Mouse (Mus musculus): ENCODE measurements at regions not wholly inside any gene's neighbourhood (a gene's known extent, or its start where the extent isn't known, plus 50 kb on each side); places are given as distances from the start of the nearest gene placed in this dataset.
A peak's percentile ranks its signal among the peaks of the same experiment; 100 is the strongest.

DNA sequence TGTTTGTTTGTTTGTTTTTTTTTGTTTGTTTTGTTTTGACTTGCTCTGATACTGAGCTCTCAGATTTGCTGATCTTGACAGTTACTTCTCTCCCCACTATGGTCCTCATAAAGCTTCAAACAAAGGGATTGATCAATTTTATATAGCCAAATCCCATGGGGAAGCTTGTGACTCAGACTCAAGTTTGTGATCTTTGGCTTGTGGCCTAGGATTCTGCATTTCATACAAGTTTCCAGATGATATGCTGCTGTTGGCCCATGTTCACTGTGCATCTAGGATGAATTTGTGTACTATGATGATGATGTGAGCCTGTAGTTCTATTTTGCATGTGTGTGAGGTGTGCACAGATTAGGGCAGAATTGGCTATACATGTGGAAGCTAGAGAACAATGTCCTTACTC is 289.7 kb upstream of the Ptger4 start:
- no peak for DNase-seq
- no peaks in the 10 kb centered on the region for H3K4me1 ChIP-seq (ENCODE audit: insufficient read depth)
- no peak for ATAC-seq
- no peak overlapping the region for H3K4me2 ChIP-seq (ENCODE audit: low read depth, low read length)
- no peak for TF ChIP-seq CTCF (IDR thresholded peaks at IDR 0.05; ENCODE audit: low read depth)
- no peak for TF ChIP-seq EP300 (IDR thresholded peaks at IDR 0.05; ENCODE audit: low read depth)
- H3K27me3 ChIP-seq (ENCODE audit: insufficient read depth, low read length): no peaks in the 10 kb centered on the region
- H3K36me3 ChIP-seq (replicated peaks; ENCODE audit: insufficient read depth, low read length): no peaks in the 10 kb centered on the region
- no peak overlapping the region for H3K9ac ChIP-seq (replicated peaks)
- no peak overlapping the region for H3K27ac ChIP-seq (ENCODE audit: low read depth)
- no peak overlapping the region for H3K4me3 ChIP-seq (ENCODE audit: low read depth, low read length)
- no peaks in the 10 kb centered on the region for H3K9me3 ChIP-seq (ENCODE audit: low read length)

DNA sequence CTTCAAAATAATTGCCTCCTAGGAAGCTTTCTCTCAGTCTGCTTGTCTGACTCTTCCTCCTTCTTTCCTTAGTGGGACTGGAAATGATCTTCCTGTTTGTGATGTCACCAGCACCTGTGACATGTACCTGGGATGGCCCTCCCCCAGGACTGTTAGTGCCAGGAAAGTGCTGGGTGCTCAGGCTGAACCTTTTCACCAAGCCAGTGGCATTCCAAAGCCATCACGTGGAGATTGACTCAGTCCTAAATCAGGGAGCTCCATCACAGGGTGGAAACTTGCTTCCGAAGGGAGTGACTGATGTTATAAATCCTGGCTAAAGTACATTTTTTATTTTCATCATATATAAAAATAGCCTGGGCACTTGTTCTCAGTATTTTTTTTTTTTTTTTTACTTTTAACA is 293.4 kb upstream of the Ptger4 start:
- no peaks in the 10 kb centered on the region for H3K4me1 ChIP-seq (ENCODE audit: insufficient read depth)
- H3K9me3 ChIP-seq (ENCODE audit: low read length): no peaks in the 10 kb centered on the region
- H3K4me3 ChIP-seq (ENCODE audit: low read depth, low read length): no peak overlapping the region
- H3K27ac ChIP-seq (ENCODE audit: low read depth): no peak overlapping the region
- no peak for DNase-seq
- no peak overlapping the region for H3K9ac ChIP-seq (replicated peaks)
- no peak for TF ChIP-seq CTCF (IDR thresholded peaks at IDR 0.05; ENCODE audit: low read depth)
- no peak for TF ChIP-seq EP300 (IDR thresholded peaks at IDR 0.05; ENCODE audit: low read depth)
- 64% methylated on average over 2 of the region's 2 CpGs for WGBS (ENCODE audit: insufficient replicate concordance)
- no peak overlapping the region for H3K4me2 ChIP-seq (ENCODE audit: low read depth, low read length)
- ATAC-seq: no peak
- H3K27me3 ChIP-seq (ENCODE audit: insufficient read depth, low read length): no peaks in the 10 kb centered on the region
- no peaks in the 10 kb centered on the region for H3K36me3 ChIP-seq (replicated peaks; ENCODE audit: insufficient read depth, low read length)

DNA sequence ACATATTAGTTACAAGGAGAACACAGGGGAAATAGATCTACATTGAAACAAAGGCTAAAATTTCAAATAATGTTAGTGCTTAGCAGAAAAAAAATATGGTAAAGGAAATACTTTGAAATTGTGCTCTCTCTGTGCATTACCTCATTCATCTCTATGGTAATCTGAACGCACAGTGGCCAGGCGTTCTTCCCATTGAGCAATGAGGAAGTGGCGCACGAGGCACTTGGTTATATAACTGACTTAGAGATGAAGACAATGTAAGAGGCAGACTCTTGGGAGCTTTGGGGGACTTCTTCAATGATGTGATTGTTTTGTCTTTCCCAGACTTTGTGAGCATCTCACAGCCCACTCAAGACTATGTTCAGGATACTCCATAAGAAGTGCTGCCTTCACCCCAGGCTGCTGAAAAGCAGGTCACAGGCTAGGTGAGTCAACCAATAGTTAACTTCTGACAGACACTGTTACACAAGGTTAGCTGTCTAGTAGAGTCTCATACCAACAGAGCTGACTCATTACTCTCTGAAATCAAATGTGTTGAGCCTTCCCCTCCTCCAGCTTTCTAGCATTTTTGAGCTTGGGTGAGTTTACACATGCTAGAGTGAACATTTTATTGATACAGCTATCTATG is 295.4 kb upstream of the Ptger4 start:
- ATAC-seq: peak; percentile 55
- 41% methylated on average over 4 of the region's 4 CpGs for WGBS (ENCODE audit: insufficient replicate concordance)

DNA sequence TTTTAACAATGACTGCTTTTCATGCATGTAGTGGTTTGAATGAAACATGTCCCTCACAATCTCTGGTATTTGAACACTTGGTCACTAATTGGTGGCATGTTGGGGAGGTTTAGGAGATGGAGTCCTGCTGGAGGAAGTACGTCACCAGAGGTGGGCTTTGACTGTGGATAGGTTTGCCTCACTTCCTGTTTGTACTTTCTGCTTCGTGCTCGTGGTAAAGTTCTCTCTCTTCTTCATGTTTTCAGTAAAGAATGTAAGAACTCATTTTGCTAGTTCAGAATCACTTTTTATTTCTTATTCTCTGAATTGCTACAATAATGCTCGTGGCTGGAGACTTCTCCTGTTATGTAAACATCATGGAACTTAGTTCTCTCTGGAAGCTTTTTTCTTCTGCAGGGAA is 310.5 kb upstream of the Ptger4 start:
- H3K27me3 ChIP-seq (ENCODE audit: insufficient read depth, low read length): no peaks in the 10 kb centered on the region
- no peaks in the 10 kb centered on the region for H3K36me3 ChIP-seq (replicated peaks; ENCODE audit: insufficient read depth, low read length)
- H3K4me1 ChIP-seq (ENCODE audit: insufficient read depth): no peaks in the 10 kb centered on the region
- no peak overlapping the region for H3K4me2 ChIP-seq (ENCODE audit: low read depth, low read length)
- H3K9ac ChIP-seq (replicated peaks): no peak overlapping the region
- no peak for ATAC-seq
- DNase-seq: no peak
- H3K4me3 ChIP-seq (ENCODE audit: low read depth, low read length): no peak overlapping the region
- 51% methylated on average over 4 of the region's 4 CpGs for WGBS (ENCODE audit: insufficient replicate concordance)
- H3K27ac ChIP-seq (ENCODE audit: low read depth): no peak overlapping the region
- no peaks in the 10 kb centered on the region for H3K9me3 ChIP-seq (ENCODE audit: low read length)
- TF ChIP-seq CTCF (IDR thresholded peaks at IDR 0.05; ENCODE audit: low read depth) (no peak), EP300 (IDR thresholded peaks at IDR 0.05; ENCODE audit: low read depth) (no peak)

More for the DNA sequence above, 295.4 kb upstream of the Ptger4 start:
- peak; percentile 31 for DNase-seq
- Histone ChIP-seq H3K27ac (ENCODE audit: low read depth) (no peak overlapping the region), H3K4me2 (ENCODE audit: low read depth, low read length) (no peak overlapping the region), H3K4me1 (ENCODE audit: insufficient read depth) (no peaks in the 10 kb centered on the region), H3K9ac (replicated peaks) (no peak overlapping the region), H3K9me3 (ENCODE audit: low read length) (no peaks in the 10 kb centered on the region), H3K27me3 (ENCODE audit: insufficient read depth, low read length) (no peaks in the 10 kb centered on the region), H3K36me3 (replicated peaks; ENCODE audit: insufficient read depth, low read length) (no peaks in the 10 kb centered on the region), H3K4me3 (ENCODE audit: low read depth, low read length) (no peak overlapping the region)
- TF ChIP-seq EP300 (IDR thresholded peaks at IDR 0.05; ENCODE audit: low read depth) (no peak), CTCF (IDR thresholded peaks at IDR 0.05; ENCODE audit: low read depth) (no peak)

DNA sequence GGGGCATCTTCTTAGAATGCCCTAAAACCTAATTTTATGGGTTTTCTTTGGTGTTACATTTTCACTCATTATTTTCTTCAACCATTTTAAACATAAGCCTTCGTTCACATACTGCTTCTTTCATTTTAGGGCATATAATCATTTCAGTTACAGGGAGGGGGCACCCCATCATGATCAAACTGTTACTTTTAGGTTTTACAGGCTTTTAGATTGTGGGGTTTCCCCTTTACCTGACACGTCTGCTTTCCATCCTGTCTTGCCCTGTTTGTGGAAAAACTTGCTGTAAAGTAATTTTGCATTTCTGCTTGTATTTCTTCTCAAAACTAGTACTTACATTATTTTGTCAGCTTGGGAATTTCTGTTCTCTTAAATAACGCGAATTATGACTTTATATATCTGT is 310.9 kb upstream of the Ptger4 start:
- ATAC-seq (no peak), DNase-seq (no peak)
- Histone ChIP-seq H3K4me1 (ENCODE audit: insufficient read depth) (no peaks in the 10 kb centered on the region), H3K9ac (replicated peaks) (no peak overlapping the region), H3K4me2 (ENCODE audit: low read depth, low read length) (no peak overlapping the region), H3K27me3 (ENCODE audit: insufficient read depth, low read length) (no peaks in the 10 kb centered on the region), H3K9me3 (ENCODE audit: low read length) (no peaks in the 10 kb centered on the region), H3K4me3 (ENCODE audit: low read depth, low read length) (no peak overlapping the region), H3K27ac (ENCODE audit: low read depth) (no peak overlapping the region), H3K36me3 (replicated peaks; ENCODE audit: insufficient read depth, low read length) (no peaks in the 10 kb centered on the region)
- 73% methylated on average over 4 of the region's 4 CpGs for WGBS (ENCODE audit: insufficient replicate concordance)
- no peak for TF ChIP-seq EP300 (IDR thresholded peaks at IDR 0.05; ENCODE audit: low read depth)
- TF ChIP-seq CTCF (IDR thresholded peaks at IDR 0.05; ENCODE audit: low read depth): no peak

DNA sequence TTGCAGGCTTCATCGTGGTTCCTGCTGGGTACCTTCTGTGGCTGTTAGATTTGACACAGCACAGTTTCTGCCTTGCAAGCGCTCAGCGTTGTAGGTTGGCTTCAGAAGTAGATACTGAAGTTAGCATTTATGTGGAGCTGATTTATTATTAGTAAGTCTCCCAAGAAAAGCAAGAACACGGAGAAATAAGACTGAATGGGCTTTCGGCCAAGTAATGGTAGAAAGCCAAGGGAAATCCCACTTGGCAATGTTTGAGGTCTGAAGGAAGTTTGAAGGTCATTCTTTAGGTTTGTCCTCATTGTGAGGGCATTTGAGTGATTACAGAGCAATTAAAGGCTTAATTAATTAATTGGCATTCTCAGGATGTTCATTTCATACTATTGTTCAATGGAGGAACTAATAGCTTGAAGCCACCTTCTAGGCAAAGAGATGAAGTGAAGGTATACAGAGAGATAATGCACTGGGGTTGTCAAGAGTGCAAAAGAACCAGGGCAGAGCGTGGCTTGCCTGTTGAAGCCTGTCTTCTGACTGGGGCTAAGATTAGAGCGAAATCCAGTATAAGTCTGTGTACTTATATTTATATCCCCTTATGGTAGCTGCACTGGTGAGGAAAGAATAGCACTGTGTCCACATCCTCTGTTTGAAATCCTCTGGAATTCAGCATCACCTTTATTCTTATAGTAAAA is 311.5 kb upstream of the Ptger4 start:
- 69% methylated on average over 7 of the region's 7 CpGs for WGBS (ENCODE audit: insufficient replicate concordance)
- Histone ChIP-seq H3K4me2 (ENCODE audit: low read depth, low read length) (no peak overlapping the region), H3K27me3 (ENCODE audit: insufficient read depth, low read length) (no peaks in the 10 kb centered on the region), H3K9ac (replicated peaks) (no peak overlapping the region), H3K4me3 (ENCODE audit: low read depth, low read length) (no peak overlapping the region), H3K36me3 (replicated peaks; ENCODE audit: insufficient read depth, low read length) (no peaks in the 10 kb centered on the region), H3K9me3 (ENCODE audit: low read length) (no peaks in the 10 kb centered on the region), H3K27ac (ENCODE audit: low read depth) (no peak overlapping the region), H3K4me1 (ENCODE audit: insufficient read depth) (no peaks in the 10 kb centered on the region)
- DNase-seq (no peak), ATAC-seq (no peak)
- TF ChIP-seq CTCF (IDR thresholded peaks at IDR 0.05; ENCODE audit: low read depth) (no peak), EP300 (IDR thresholded peaks at IDR 0.05; ENCODE audit: low read depth) (no peak)

Measured in liver, postnatal 0 days (tissue).